Mouse (Mus musculus) G1E (cell line): ENCODE data around the gene Tbc1d23. TPM values are rescaled to one million over a fixed set of nuclear protein-coding genes. Genes with fewer than 3 reads are reported as not detected.

Experiments used
- ATAC-seq: 2 replicates; pipeline ENCODE4 v1.8.0; 2016; ENCODE audit warnings: mild to moderate bottlenecking; ENCODE audit not compliant: insufficient number of reproducible peaks, poor library complexity, low FRiP score, severe bottlenecking; ENCODE audit errors: extremely low read depth
- DNase-seq: peaks from one replicate; pipeline ENCODE4 v3.0.0; 2012; ENCODE audit warnings: low spot score
- H3K27me3 ChIP-seq: 2 replicates; pipeline ENCODE4 v1.6.1; 2012; ENCODE audit warnings: mild to moderate bottlenecking, low read length, inconsistent platforms; ENCODE audit not compliant: insufficient read depth
- H3K36me3 ChIP-seq: replicated peaks from 2 replicates; pipeline ENCODE3; 2012; ENCODE audit warnings: mild to moderate bottlenecking, inconsistent platforms
- H3K4me1 ChIP-seq: 2 replicates; pipeline ENCODE4 v1.6.1; 2012; ENCODE audit warnings: low read depth, low read length, inconsistent platforms, mixed read lengths; ENCODE audit not compliant: insufficient read depth
- H3K4me3 ChIP-seq: 2 replicates; pipeline ENCODE4 v1.5.1; 2012; ENCODE audit warnings: low read depth, mild to moderate bottlenecking, inconsistent platforms, low read length, moderate library complexity, mixed read lengths
- H3K9me3 ChIP-seq: replicated peaks from 2 replicates; pipeline ENCODE4 v1.6.1; 2012; ENCODE audit warnings: inconsistent platforms
- CTCF ChIP-seq: IDR thresholded peaks from 2 replicates; pipeline ENCODE4 v1.5.1; 2012; ENCODE audit warnings: low read depth, low read length, inconsistent platforms, mixed read lengths
- GATA1 ChIP-seq: IDR thresholded peaks from 2 replicates; pipeline ENCODE4 v1.6.1; 2012; ENCODE audit warnings: borderline replicate concordance, low read length, inconsistent platforms, mixed read lengths
- GATA2 ChIP-seq: IDR thresholded peaks from 2 replicates; pipeline ENCODE4 v1.6.1; 2012; ENCODE audit warnings: low read depth, low read length, inconsistent platforms, borderline replicate concordance
- POLR2AphosphoS5 ChIP-seq: IDR thresholded peaks from 2 replicates; pipeline ENCODE4 v1.6.1; 2012; ENCODE audit warnings: low read depth, low read length, inconsistent platforms; ENCODE audit not compliant: insufficient replicate concordance
- TAL1 ChIP-seq: conservative IDR thresholded peaks from 2 replicates; pipeline ENCODE4 v1.6.1; 2012; ENCODE audit warnings: low read depth, low read length, inconsistent platforms, mixed read lengths
- polyA plus RNA-seq: library from polyadenylated mRNA; stranded (reverse); fragments of >175 nt; gene quantifications from 2 replicates; pipeline ENCODE4 v1.2.3, GENCODE M21; 2012
- total RNA-seq, 2 experiments: library from RNA; stranded (forward) in 1 of 2; stranded (reverse) in 1 of 2; fragments of 200-1000 nt in 1 of 2; fragments of >200 nt in 1 of 2; fragmentation: Nextera tagmentation in 1 of 2; gene quantifications; 2 replicates each; pipeline ENCODE4 v1.2.3; 2014 to 2017

Tbc1d23 gene
- total and polyA plus RNA-seq, 3 experiments, result 0.68 to 60.5 (median 47.1) TPM

- Histone ChIP-seq H3K9me3 (no peaks in the 10 kb centered on the region), H3K36me3 (no peaks in the 10 kb centered on the region), H3K4me1 (no peaks in the 10 kb centered on the region), H3K27me3 (peaks cover 16% of the 10 kb centered on the region), H3K4me3 (no peak overlapping the region)
- ATAC-seq (no peak), DNase-seq (no peak)
- TF ChIP-seq GATA2, result no peak
- TF ChIP-seq POLR2AphosphoS5, result no peak
- no peak for TF ChIP-seq CTCF
- no peak for TF ChIP-seq GATA1
- no peak for TF ChIP-seq TAL1
These were observed 35.8 kb upstream of the Tbc1d23 start for GRCm38 (mm10) chr16:57267068-57267467.

GRCm38 (mm10) chr16:57260152-57260551, 28.8 kb upstream of the Tbc1d23 start:
- H3K4me1 ChIP-seq, result no peaks in the 10 kb centered on the region
- no peak for DNase-seq
- peaks cover 2% of the 10 kb centered on the region; the same call in 1 of the 2 replicates for H3K27me3 ChIP-seq
- TF ChIP-seq CTCF, result no peak
- no peak for TF ChIP-seq GATA2
- no peak for TF ChIP-seq TAL1
- TF ChIP-seq POLR2AphosphoS5, result no peak
- no peak for TF ChIP-seq GATA1
- no peak overlapping the region for H3K4me3 ChIP-seq
- no peaks in the 10 kb centered on the region for H3K36me3 ChIP-seq
- H3K9me3 ChIP-seq, result peaks cover 5% of the 10 kb centered on the region; the same call in 1 of the 2 replicates
- no peak for ATAC-seq

GRCm38 (mm10) chr16:57259356-57260083, 28.2 kb upstream of the Tbc1d23 start:
- H3K4me1 ChIP-seq, result no peaks in the 10 kb centered on the region
- DNase-seq, result no peak
- TF ChIP-seq CTCF (no peak), POLR2AphosphoS5 (no peak), TAL1 (no peak), GATA1 (no peak), GATA2 (no peak)
- no peak for ATAC-seq
- H3K36me3 ChIP-seq, result no peaks in the 10 kb centered on the region
- H3K9me3 ChIP-seq, result peaks cover 5% of the 10 kb centered on the region; the same call in 1 of the 2 replicates
- no peak overlapping the region for H3K4me3 ChIP-seq
- H3K27me3 ChIP-seq, result peaks cover 2% of the 10 kb centered on the region; the same call in 1 of the 2 replicates

GRCm38 (mm10) chr16:57251589-57252421, 20.5 kb upstream of the Tbc1d23 start:
- TF ChIP-seq CTCF (no peak), GATA2 (no peak), TAL1 (no peak), POLR2AphosphoS5 (no peak), GATA1 (no peak)
- H3K27me3 ChIP-seq, result peaks cover 18% of the 10 kb centered on the region
- H3K9me3 ChIP-seq, result peaks cover 5% of the 10 kb centered on the region; the same call in 1 of the 2 replicates
- DNase-seq (no peak), ATAC-seq (no peak)
- H3K4me3 ChIP-seq, result no peak overlapping the region
- no peaks in the 10 kb centered on the region for H3K36me3 ChIP-seq
- peaks cover under 1% of the 10 kb centered on the region; the same call in 1 of the 2 replicates for H3K4me1 ChIP-seq

GRCm38 (mm10) chr16:57250991-57251390, 19.7 kb upstream of the Tbc1d23 start:
- DNase-seq, result no peak
- Histone ChIP-seq H3K36me3 (no peaks in the 10 kb centered on the region), H3K4me1 (peaks cover 4% of the 10 kb centered on the region), H3K4me3 (no peak overlapping the region), H3K27me3 (peaks cover 18% of the 10 kb centered on the region), H3K9me3 (no peaks in the 10 kb centered on the region)
- ATAC-seq, result no peak
- TF ChIP-seq GATA2 (no peak), POLR2AphosphoS5 (no peak), GATA1 (no peak), CTCF (no peak), TAL1 (no peak)

- Histone ChIP-seq H3K4me1 (peaks cover 8% of the 10 kb centered on the region), H3K27me3 (peaks cover 13% of the 10 kb centered on the region), H3K4me3 (no peak overlapping the region), H3K36me3 (no peaks in the 10 kb centered on the region), H3K9me3 (no peaks in the 10 kb centered on the region)
- TF ChIP-seq CTCF, result no peak
- TF ChIP-seq POLR2AphosphoS5, result no peak
- no peak for TF ChIP-seq GATA1
- no peak for TF ChIP-seq TAL1
- no peak for TF ChIP-seq GATA2
- DNase-seq (no peak), ATAC-seq (no peak)
These were observed 16.2 kb upstream of the Tbc1d23 start for GRCm38 (mm10) chr16:57247464-57247863.
